Mouse (Mus musculus): ENCODE data around the gene A030005K14Rik.

DNA sequence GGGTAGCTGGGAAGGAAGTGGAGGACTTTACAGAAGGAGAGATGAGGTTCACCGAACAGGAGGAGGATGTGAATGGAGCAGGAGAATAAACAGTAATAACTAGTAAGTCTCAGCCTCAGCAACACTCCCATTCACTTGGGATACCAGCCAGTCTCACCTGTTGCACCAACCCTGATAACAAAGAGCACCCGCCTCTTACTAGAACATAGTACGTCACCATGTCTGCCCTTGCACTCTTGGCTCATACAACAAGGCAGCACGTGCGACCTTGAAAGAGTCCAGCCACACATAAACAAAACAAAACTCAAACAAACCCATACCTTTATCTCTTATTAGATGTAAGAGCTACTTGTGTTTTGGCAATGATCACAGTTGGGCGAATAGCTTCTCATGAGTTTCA is 26.7 kb downstream of the A030005K14Rik start:
- TF ChIP-seq CTCF (IDR thresholded peaks at IDR 0.05; ENCODE audit: low read depth) (no peak), EP300 (IDR thresholded peaks at IDR 0.05; ENCODE audit: low read depth) (no peak)
